Mouse (Mus musculus) gastrocnemius, adult 18-20 months (tissue): ENCODE measurements around the gene Akap13. TPM values are rescaled to one million over a fixed set of nuclear protein-coding genes. Genes with fewer than 3 reads are reported as not detected.
A peak's percentile ranks its signal among the peaks of the same experiment; 100 is the strongest.

ENCODE experiments used
- DNase-seq: peaks from one replicate; pipeline ENCODE4 v3.0.0; 2021; ENCODE audit warnings: low spot score
- total RNA-seq, 2 experiments: library from RNA; stranded (reverse); gene quantifications; 2 replicates each; pipeline ENCODE4 v1.2.3; 2021

Gene Akap13
- total RNA-seq, 2 experiments from 2014 or later, result 64.0 to 65.2 TPM

- no peak for DNase-seq
These were observed 60.1 kb downstream of the Akap13 start for GRCm38 (mm10) chr7:75515472-75515871.

DNA sequence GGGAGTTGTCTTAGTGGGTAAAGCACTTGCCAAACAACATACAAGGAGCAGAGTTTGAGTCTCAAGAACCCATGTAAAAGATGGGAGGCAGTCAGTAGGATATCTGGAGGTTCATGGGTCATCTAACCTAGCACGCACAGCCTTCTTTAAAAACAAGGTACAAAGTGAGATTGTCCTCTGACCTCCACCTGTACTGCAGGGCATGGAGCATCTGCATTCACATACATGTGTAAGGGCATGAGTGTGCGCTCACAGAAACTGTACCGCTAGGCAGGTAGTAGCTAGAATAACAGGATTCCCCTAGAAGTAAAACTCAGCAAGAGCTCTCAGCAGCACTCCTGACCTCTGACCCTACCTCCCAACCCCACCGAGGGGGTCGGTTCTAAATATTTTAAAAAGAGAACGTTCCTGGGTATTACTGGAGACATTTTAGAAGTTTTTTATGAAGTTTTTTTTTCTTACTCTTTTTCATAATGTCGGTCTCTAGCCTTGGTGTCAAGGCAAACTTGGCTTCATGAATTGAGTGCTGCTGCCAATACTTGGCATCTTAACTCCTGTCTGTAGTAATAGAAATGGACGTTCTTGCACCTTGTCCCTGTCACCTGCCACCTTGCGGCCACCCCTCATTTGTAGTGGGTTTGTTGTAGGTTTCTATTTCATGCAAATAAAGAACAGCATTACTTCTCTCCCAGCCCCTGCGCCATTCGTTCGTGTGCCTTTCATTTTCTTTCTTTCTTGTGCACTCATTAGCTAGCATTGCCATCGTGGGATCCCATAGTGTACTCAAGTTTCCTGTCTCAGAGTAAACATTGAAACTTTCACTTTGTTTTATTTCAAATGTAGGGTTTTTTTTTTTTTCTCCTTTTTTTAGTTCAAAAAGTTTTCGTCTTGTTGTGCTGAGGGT, 61.6 kb downstream of the Akap13 start:
- no peak for DNase-seq

DNA sequence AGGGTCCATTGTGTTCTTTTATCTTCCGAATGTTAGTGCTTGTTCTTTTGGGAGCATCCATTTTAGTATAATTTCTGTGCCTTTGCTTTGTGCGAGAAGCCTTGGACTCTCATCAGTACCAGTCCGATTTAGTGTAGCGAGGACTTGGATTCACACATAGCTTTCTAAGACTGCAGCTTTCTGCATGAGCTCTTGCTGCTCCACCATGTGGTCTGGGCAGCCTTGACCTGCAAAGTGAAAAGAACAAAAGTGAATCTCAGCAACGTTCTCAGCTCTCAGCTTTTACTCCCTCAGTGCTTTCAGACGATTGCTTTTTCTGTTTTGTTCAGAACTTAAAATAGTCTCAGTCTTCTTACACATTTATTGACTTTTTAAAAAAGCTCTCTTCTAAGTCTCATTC, 65.2 kb downstream of the Akap13 start:
- no peak for DNase-seq

GRCm38 (mm10) chr7:75521199-75521598, 65.9 kb downstream of the Akap13 start:
- no peak for DNase-seq

DNA sequence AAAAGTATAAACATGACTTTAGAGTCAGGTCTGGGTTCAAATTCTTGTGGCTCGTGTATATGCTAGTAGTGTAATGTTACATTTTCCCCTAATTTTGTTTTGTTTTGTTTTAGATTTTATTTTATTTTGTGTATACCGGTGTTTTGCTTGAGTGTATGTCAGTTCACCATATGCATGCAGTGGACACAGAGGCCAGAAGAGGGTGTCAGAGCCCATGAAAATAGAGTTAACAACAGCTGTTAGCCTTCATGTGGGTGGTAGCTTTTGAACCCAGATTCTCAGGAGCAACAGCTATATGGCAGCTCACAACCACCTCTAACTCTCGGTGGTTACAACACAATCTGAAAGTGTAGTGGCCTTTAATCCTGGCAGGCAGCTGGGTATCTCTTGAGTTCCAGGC, 66.9 kb downstream of the Akap13 start:
- DNase-seq, result no peak

- no peak for DNase-seq
These were observed 69.6 kb downstream of the Akap13 start for GRCm38 (mm10) chr7:75524789-75525569.

GRCm38 (mm10) chr7:75525716-75526401, 70.5 kb downstream of the Akap13 start:
- no peak for DNase-seq

DNA sequence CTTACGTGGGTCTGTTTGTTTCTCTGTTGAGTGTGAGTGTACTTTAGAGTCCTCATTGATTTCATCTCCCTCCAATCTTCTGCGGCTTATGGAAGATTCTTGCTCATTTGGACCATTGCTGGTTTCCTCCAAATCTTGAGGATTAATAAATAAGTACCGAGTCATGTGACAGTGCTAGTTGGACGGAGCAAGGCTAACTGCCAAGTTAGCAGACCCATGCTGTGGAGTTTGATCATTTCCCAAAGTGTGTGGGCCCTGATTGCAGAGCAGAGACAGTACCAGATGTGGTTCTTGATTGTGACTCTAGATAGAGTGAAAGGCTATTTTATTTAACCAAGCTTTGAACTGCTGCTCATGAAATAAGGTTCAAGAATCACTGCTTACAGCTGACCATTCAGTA, 73.4 kb downstream of the Akap13 start:
- no peak for DNase-seq

DNA sequence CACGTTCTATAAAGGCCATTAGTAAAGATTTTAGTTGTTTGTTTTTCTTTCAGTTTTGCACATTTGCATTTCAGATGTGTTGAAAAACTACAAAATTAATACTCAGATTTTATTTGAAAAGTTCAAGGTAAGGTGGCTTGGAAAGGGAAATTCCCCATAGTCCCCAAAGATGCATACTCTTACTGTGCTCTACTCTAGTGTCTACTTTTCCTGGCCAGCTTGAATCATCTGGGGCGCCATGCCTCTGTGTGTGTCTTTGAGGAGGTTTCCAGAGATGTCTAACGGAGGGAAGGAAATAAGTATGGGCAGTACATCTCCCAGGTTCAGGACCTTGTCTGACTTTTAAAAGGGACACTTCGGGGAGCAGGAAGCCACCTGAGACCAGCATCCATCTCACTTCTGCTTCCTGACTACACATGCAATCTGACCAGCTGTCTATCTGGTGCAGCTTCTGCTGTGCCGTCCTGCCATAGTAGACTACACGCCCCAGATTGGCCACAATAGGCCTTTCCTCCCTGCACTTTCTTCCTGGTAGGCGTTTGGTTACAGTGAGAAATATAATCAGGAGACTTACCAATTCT, 74.6 kb downstream of the Akap13 start:
- DNase-seq, result no peak

GRCm38 (mm10) chr7:75530642-75531041, 75.3 kb downstream of the Akap13 start:
- no peak for DNase-seq

GRCm38 (mm10) chr7:75533079-75533478, 77.7 kb downstream of the Akap13 start:
- DNase-seq, result no peak

DNA sequence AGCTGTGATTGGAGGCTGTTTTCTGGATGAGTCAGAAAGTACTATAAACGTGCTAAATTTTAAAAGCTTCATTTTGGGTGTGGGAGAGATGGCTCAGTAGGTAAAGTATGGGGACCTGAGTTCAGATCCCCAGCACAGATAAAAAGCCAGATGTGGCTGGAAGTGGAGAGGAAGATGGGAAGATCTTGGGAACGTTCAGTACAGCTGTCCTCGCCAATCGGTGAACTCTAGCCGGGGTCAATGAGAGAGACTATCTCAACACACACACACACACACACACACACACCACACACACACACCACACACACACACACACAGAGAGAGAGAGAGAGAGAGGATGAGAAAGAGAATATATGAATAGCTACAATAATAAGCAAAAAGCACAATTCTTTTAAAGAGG, 81.0 kb downstream of the Akap13 start:
- no peak for DNase-seq

GRCm38 (mm10) chr7:75537567-75537966, 82.2 kb downstream of the Akap13 start:
- no peak for DNase-seq

DNA sequence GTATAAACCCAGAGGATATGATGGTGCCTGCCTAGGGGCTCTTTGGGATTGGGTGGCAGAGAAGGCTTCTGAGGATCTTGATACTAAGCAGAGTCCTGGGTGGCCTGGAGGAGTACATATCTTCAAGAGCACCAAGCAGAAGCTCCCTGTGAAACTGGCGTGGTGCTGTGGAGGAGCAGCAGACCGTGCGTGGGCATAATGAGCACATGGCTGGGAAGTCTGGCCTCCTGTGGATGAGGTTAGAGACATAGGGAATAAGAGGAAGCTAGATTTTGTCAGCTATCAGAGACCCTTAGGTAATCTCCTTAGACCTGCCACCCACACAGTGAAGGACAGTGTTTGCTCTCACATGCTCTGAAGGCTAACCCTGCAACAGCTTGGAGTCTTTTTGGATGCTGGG, 83.2 kb downstream of the Akap13 start:
- no peak for DNase-seq

DNA sequence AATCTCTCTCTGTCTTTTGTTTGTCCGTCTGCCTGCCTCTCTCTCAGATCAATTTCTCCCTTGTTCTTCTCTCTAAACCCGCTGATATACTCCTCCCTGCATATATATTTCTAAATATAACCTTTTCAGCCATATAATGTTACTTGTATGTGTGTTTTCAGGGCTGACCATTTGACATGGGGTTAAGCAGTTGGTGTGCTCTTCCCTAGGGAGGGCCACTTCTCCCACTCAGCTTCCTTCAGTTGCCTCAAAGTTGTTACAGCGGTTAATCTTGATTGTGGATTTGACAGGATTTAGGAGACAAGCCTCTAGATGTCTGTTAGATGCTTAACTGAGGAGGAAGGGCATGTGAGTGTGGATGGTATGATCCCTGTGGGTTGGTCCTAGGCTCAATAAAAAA, 83.8 kb downstream of the Akap13 start:
- DNase-seq, result no peak

- peak; percentile 53 for DNase-seq
These were observed 94.5 kb downstream of the Akap13 start for GRCm38 (mm10) chr7:75549856-75550255.

DNA sequence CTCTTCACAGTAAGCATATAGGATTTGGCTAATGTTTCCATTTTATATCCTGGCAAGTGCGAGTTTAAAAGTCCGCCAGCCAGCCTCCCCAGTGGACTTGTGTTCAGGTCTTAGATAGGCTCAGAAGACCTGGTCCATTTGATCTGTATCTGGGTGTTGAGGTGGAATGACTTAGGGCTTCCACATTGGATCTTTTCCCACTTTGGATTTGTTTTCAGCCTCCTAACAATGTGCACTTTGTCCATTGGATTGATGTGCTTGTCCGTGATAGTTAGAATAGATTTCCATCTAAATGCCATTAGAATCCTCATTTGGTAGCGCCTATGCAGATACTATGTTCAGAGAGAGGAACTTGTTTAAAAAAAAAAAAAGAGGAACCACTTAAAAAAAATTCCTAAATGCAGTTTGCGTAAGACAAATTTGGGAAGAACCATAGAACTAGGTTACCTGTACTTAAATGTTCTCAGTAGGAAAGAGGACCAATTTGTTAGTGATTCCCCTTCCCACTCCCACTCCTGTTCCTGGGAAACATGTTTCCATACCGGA, 95.5 kb downstream of the Akap13 start:
- no peak for DNase-seq

DNA sequence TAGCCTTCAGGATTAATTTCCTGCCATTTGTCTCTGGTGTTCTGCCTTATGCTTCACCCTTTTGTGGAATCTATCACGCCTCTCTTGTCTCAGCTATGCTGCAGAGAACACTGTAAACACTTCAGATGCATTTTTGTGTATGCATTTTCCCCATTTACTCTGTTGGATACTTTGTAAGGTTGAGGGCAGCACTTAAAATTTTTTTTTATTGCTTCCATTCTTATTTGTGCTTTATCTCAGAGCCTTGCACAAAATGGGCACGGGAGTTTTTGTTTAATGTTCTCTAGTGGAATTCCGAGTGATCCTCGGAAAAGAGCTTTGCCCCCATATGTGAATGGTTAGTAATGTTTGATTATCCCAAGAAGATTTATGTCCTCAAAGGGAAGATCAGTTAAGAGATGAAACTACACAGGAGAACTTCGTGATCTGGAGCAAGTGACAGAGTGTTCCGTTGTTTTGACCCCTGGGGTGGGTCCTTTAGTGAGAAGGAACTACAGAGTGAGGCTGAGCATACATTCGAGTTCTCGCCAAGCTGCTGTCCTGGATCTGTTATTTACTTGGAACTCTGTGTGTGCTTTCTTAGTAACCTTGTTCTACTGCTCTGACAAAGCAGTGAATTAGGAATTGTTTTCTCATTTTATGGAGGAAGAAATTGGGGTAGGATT, 97.8 kb downstream of the Akap13 start:
- peak; percentile 38 for DNase-seq

DNA sequence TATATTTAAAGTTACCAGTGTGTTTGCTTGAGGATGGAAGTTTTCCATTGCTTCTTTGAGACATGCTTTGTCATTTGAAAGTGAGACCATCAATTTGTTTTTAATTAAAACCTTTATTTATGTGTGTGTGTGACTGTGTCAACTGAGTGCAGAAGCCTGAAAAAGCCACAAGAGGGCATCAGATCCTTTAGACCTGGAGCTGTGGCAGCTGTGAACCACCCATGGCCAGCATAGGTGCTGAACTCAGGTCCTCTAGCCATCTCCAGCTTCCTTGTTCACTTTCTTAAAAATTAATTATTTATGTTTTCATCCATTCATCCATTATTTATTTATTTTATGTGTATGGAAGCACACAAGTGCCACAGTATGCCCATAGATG, 98.3 kb downstream of the Akap13 start:
- DNase-seq, result no peak

- DNase-seq, result no peak
These were observed 98.7 kb downstream of the Akap13 start for GRCm38 (mm10) chr7:75554065-75554464.

DNA sequence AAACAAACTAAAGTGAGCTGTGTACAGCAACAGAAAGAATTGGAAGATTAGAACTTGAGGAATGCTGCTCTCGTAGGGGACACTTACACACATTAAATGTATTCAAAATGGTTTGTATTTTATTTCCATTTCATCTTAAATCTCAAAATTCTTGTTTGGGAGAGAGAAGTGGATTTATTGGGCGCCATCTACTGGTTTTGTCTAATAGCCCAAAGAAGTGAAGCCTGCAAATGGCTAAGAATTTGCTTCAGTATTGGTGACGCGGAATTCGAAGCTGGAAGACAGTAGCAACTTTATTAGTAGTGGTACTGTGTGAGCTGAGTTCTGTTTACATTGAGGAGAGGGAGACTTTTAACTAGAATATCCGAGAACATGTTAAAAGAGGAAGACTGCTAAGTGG, 100.6 kb downstream of the Akap13 start:
- no peak for DNase-seq
